In the genomic region with DNA sequence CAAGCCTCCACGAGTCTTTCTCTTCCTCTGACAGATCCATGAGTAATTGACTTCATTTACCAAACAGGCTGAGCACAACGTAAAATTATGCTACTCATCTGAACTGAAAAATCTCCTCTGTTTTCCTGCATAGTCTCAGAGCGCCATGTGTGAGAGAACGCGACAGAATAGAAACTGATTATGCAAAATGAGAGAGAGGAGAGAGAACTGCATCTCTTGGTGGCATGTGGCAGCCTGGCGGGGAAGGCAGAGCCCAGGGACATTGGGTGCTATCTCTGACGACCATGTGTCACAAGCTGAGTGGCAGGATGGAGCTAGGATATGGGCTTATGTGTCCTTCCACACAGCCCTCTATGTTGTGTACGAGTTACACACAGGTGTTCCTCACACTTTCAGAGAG, we compare ENCODE assay signal across 17 mouse cellular contexts.
DNase-seq lines count a peak whose midpoint lies in the region; ATAC-seq and TF ChIP-seq lines count a peak whose summit lies in the region.
"Had no signal": no experiment of that assay in that cellular context is flagged by ENCODE, and none has a peak within 500 bp of the region (broad histone marks: within the 10 kb centered on the region; RNA-seq: fewer than 3 reads in every experiment).

No protein-coding gene starts in this region.

- no peak for TF ChIP-seq POLR2A in cortical plate, adult 2 months (IDR thresholded peaks at IDR 0.05; ENCODE audit: extremely low read depth, insufficient read depth, low read length)

- no peak overlapping the region for H3K9ac ChIP-seq in midbrain, embryonic 11.5 days (ENCODE audit: low read length)
- no peak overlapping the region for H3K9ac ChIP-seq in midbrain, embryonic 14.5 days (replicated peaks; ENCODE audit: low read length)
- H3K9ac ChIP-seq: limb, embryonic 13.5 days; liver, embryonic 13.5 days; midbrain, embryonic 13.5 days; neural tube, embryonic 13.5 days had no signal

- no peaks in the 10 kb centered on the region for H3K4me1 ChIP-seq in midbrain, embryonic 11.5 days (ENCODE audit: control insufficient read depth, insufficient read depth, low read length)
- no peaks in the 10 kb centered on the region for H3K4me1 ChIP-seq in midbrain, embryonic 14.5 days (ENCODE audit: control insufficient read depth, insufficient read depth, low read length)
- H3K4me1 ChIP-seq in cortical plate, adult 2 months (ENCODE audit: control insufficient read depth, insufficient read depth, low read length) = peaks cover 5% of the 10 kb centered on the region
- H3K4me1 ChIP-seq: limb, embryonic 13.5 days; liver, embryonic 13.5 days; midbrain, embryonic 13.5 days; neural tube, embryonic 13.5 days had no signal

- 64% methylated on average over 8 of the region's 8 CpGs for WGBS in midbrain, embryonic 11.5 days
- 60% methylated on average over 8 of the region's 8 CpGs for WGBS in midbrain, embryonic 14.5 days

- TF ChIP-seq CTCF in cortical plate, adult 2 months (IDR thresholded peaks at IDR 0.05; ENCODE audit: extremely low read depth, insufficient read depth, low read length) = no peak

- no peak overlapping the region for H3K27ac ChIP-seq in midbrain, embryonic 11.5 days (ENCODE audit: low read depth, low read length)
- H3K27ac ChIP-seq in midbrain, embryonic 14.5 days (replicated peaks; ENCODE audit: low read depth, low read length) = no peak overlapping the region
- peak overlapping the region; percentile 55; the same call in 1 of the 2 replicates for H3K27ac ChIP-seq in cortical plate, adult 2 months (ENCODE audit: insufficient read depth, low read length)
- H3K27ac ChIP-seq: forebrain, embryonic 10.5 days; heart, adult 2 months; limb, embryonic 13.5 days; liver, embryonic 13.5 days; midbrain, embryonic 13.5 days; neural tube, embryonic 13.5 days had no signal

- H3K9me3 ChIP-seq in midbrain, embryonic 11.5 days (ENCODE audit: control insufficient read depth, low read length) = no peaks in the 10 kb centered on the region
- no peaks in the 10 kb centered on the region for H3K9me3 ChIP-seq in midbrain, embryonic 14.5 days (ENCODE audit: control insufficient read depth, low read length)
- H3K9me3 ChIP-seq: forebrain, embryonic 10.5 days; limb, embryonic 13.5 days; liver, embryonic 13.5 days; midbrain, embryonic 13.5 days; neural tube, embryonic 13.5 days had no signal

- DNase-seq in frontal cortex, adult 2 months (ENCODE audit: extremely low spot score in 1 of 2, low spot score in 1 of 2) = peak; percentile 24 to 55
- DNase-seq in frontal cortex, postnatal 14 days (ENCODE audit: low spot score in 2 of 2) = no peak
- DNase-seq in midbrain, embryonic 11.5 days (ENCODE audit: low spot score, missing footprints) = peak; percentile 65
- no peak for DNase-seq in midbrain, embryonic 14.5 days
- DNase-seq in layer of hippocampus, postnatal 14 days (ENCODE audit: low spot score in 2 of 2) = peak; percentile 26 to 65
- no peak for DNase-seq in ovary, postnatal 14 days (ENCODE audit: low spot score)
- DNase-seq: adrenal gland, postnatal 25 days; cerebellum, postnatal 36 days; heart, adult 2 months; kidney, adult 11 months had no signal

- no peak overlapping the region for H3K4me2 ChIP-seq in midbrain, embryonic 11.5 days
- H3K4me2 ChIP-seq in midbrain, embryonic 14.5 days (ENCODE audit: low read length) = no peak overlapping the region
- H3K4me2 ChIP-seq: limb, embryonic 13.5 days; liver, embryonic 13.5 days; midbrain, embryonic 13.5 days; neural tube, embryonic 13.5 days had no signal

- no peaks in the 10 kb centered on the region for H3K27me3 ChIP-seq in midbrain, embryonic 11.5 days (ENCODE audit: control insufficient read depth, insufficient read depth, low read length)
- no peaks in the 10 kb centered on the region for H3K27me3 ChIP-seq in midbrain, embryonic 14.5 days (ENCODE audit: control insufficient read depth, insufficient read depth, low read length)
- H3K27me3 ChIP-seq: limb, embryonic 13.5 days; liver, embryonic 13.5 days; midbrain, embryonic 13.5 days; neural tube, embryonic 13.5 days had no signal

- no peaks in the 10 kb centered on the region for H3K36me3 ChIP-seq in midbrain, embryonic 11.5 days (ENCODE audit: control insufficient read depth, insufficient read depth, low read length)
- no peaks in the 10 kb centered on the region for H3K36me3 ChIP-seq in midbrain, embryonic 14.5 days (ENCODE audit: control insufficient read depth, insufficient read depth, low read length)
- H3K36me3 ChIP-seq: forebrain, embryonic 10.5 days; limb, embryonic 13.5 days; liver, embryonic 13.5 days; midbrain, embryonic 13.5 days; neural tube, embryonic 13.5 days had no signal

- ATAC-seq in midbrain, embryonic 11.5 days (ENCODE audit: low FRiP score) = no peak
- ATAC-seq in midbrain, embryonic 14.5 days (ENCODE audit: low FRiP score, low TSS enrichment) = no peak
- ATAC-seq in granulocyte monocyte progenitor cell, adult 5-6 weeks (replicated peaks; ENCODE audit: poor library complexity, severe bottlenecking) = no peak
- ATAC-seq: midbrain, embryonic 13.5 days had no signal

- H3K4me3 ChIP-seq in midbrain, embryonic 11.5 days (ENCODE audit: low read depth, low read length) = no peak overlapping the region
- no peak overlapping the region for H3K4me3 ChIP-seq in midbrain, embryonic 14.5 days (replicated peaks; ENCODE audit: low read depth, low read length)
- no peak overlapping the region for H3K4me3 ChIP-seq in cortical plate, adult 2 months (ENCODE audit: insufficient read depth, low read length)
- H3K4me3 ChIP-seq: forebrain, embryonic 10.5 days; heart, adult 2 months; limb, embryonic 13.5 days; liver, embryonic 13.5 days; midbrain, embryonic 13.5 days; neural tube, embryonic 13.5 days had no signal

Comparison
In these comparisons a context has a peak if more than half of its experiments do, and no peak if none do; other contexts are left out.
1. DNase-seq: peak in frontal cortex, adult 2 months (2 of 2), midbrain, embryonic 11.5 days (single experiment) and layer of hippocampus, postnatal 14 days (2 of 2); none in frontal cortex, postnatal 14 days (0 of 2), midbrain, embryonic 14.5 days (single experiment) and ovary, postnatal 14 days (single experiment).